In genomic region chr6:4545727-4546126, GRCm38 (mm10) we compare ENCODE assay signal across 8 mouse cellular contexts. TPM values are rescaled to one million over a fixed set of nuclear protein-coding genes. Genes with fewer than 3 reads are reported as not detected.
DNase-seq lines count a peak whose midpoint lies in the region; ATAC-seq lines count a peak whose summit lies in the region.

No protein-coding gene starts in this region.

- peak; percentile 69 to 74 for DNase-seq in left cerebral cortex, adult 18-20 months (ENCODE audit: low spot score in 2 of 2)
- no peak for DNase-seq in left cerebral cortex, adult 11 months (ENCODE audit: low spot score)
- peak; percentile 58 for DNase-seq in MN1 (ENCODE audit: low spot score)
- DNase-seq in cerebellum, adult 18-20 months = peak; percentile 20 to 48
- DNase-seq in liver, embryonic 11.5 days (ENCODE audit: low spot score) = no peak
- peak; percentile 75 for DNase-seq in retina, postnatal 1 day

- WGBS in heart, embryonic 14.5 days = 15% methylated on average over 8 of the region's 8 CpGs
- 22% methylated on average over 8 of the region's 8 CpGs for WGBS in liver, embryonic 11.5 days

- ATAC-seq in heart, embryonic 14.5 days (ENCODE audit: insufficient number of reproducible peaks, insufficient read depth, low FRiP score, low read depth) = no peak
- ATAC-seq in liver, embryonic 11.5 days (replicated peaks; ENCODE audit: low FRiP score) = no peak
- no peak for ATAC-seq in erythroblast, adult 5-6 weeks (replicated peaks; ENCODE audit: low FRiP score, poor library complexity, severe bottlenecking)

- no peaks in the 10 kb centered on the region for H3K36me3 ChIP-seq in heart, embryonic 14.5 days (ENCODE audit: control insufficient read depth, insufficient read depth, low read length)
- H3K36me3 ChIP-seq in liver, embryonic 11.5 days (ENCODE audit: control insufficient read depth, insufficient read depth, low read length) = no peaks in the 10 kb centered on the region

- H3K4me3 ChIP-seq in heart, embryonic 14.5 days (ENCODE audit: control insufficient read depth in 1 of 2, insufficient read depth in 1 of 2, low read depth in 1 of 2, low read length in 2 of 2) = peak overlapping the region; percentile 25 to 32; a peak in 3 of 4 replicates
- H3K4me3 ChIP-seq in liver, embryonic 11.5 days (ENCODE audit: low read depth, low read length) = no peak overlapping the region

- peak overlapping the region; percentile 58 for H3K4me2 ChIP-seq in heart, embryonic 14.5 days (ENCODE audit: low read length)
- H3K4me2 ChIP-seq in liver, embryonic 11.5 days = peak overlapping the region; percentile 24; the same call in 1 of the 2 replicates

- no peaks in the 10 kb centered on the region for H3K27me3 ChIP-seq in heart, embryonic 14.5 days (ENCODE audit: control insufficient read depth, insufficient read depth, low read length)
- H3K27me3 ChIP-seq in liver, embryonic 11.5 days (replicated peaks; ENCODE audit: control insufficient read depth, insufficient read depth, low read length) = no peaks in the 10 kb centered on the region

- H3K27ac ChIP-seq in heart, embryonic 14.5 days (replicated peaks in 1 of 2; ENCODE audit: control insufficient read depth in 1 of 2, insufficient read depth in 1 of 2, low read depth in 2 of 2, low read length in 2 of 2) = no peak overlapping the region
- H3K27ac ChIP-seq in liver, embryonic 11.5 days (ENCODE audit: low read depth, low read length) = no peak overlapping the region

- H3K9me3 ChIP-seq in heart, embryonic 14.5 days (ENCODE audit: control insufficient read depth, low read length) = no peaks in the 10 kb centered on the region
- H3K9me3 ChIP-seq in liver, embryonic 11.5 days (ENCODE audit: control insufficient read depth, low read length) = no peaks in the 10 kb centered on the region

- peak overlapping the region; percentile 43; the same call in 1 of the 2 replicates for H3K9ac ChIP-seq in heart, embryonic 14.5 days (ENCODE audit: low read length)
- H3K9ac ChIP-seq in liver, embryonic 11.5 days (ENCODE audit: low read depth, low read length) = no peak overlapping the region

- peaks cover 0 to 2% of the 10 kb centered on the region in 2 experiments; a peak in 1 of 4 replicates for H3K4me1 ChIP-seq in heart, embryonic 14.5 days (ENCODE audit: control insufficient read depth in 2 of 2, insufficient read depth in 2 of 2, low read length in 2 of 2)
- no peaks in the 10 kb centered on the region for H3K4me1 ChIP-seq in liver, embryonic 11.5 days (replicated peaks; ENCODE audit: control insufficient read depth, insufficient read depth, low read length)

RNA-seq across cellular contexts. Expression of gene Col1a2, which starts 41.1 kb away (rescaled TPM):
- total RNA-seq in left cerebral cortex, adult 18-20 months (2021) = 10 to 100 TPM; 14.0 to 14.2 TPM
- polyA plus RNA-seq in heart, embryonic 14.5 days (2014; fragmentation: Nextera tagmentation; extraction: Ambion mirVana) = 302 and 373 TPM in 2 replicates
- 144 and 156 TPM in 2 replicates for polyA plus RNA-seq in liver, embryonic 11.5 days (2014; fragmentation: Nextera tagmentation; extraction: Ambion mirVana)
- total RNA-seq in erythroblast, adult 5-6 weeks (2015; ENCODE audit: low replicate concordance) = 0.19 and 0.84 TPM in 2 replicates
- total RNA-seq in erythroblast, adult 5-6 weeks (2017; ENCODE audit: low replicate concordance) = 0.51 and 0.70 TPM in 2 replicates

RNA-seq across cellular contexts. Expression of gene Casd1, which starts 54.9 kb away (rescaled TPM):
- 10 to 100 TPM; 48.2 to 49.9 TPM for total RNA-seq in left cerebral cortex, adult 18-20 months (2021)
- 37.6 and 40.3 TPM in 2 replicates for polyA plus RNA-seq in heart, embryonic 14.5 days (2014; fragmentation: Nextera tagmentation; extraction: Ambion mirVana)
- polyA plus RNA-seq in liver, embryonic 11.5 days (2014; fragmentation: Nextera tagmentation; extraction: Ambion mirVana) = 29.4 and 29.8 TPM in 2 replicates
- total RNA-seq in erythroblast, adult 5-6 weeks (2015; ENCODE audit: low replicate concordance) = 5.2 and 6.7 TPM in 2 replicates
- 10.0 and 17.4 TPM in 2 replicates for total RNA-seq in erythroblast, adult 5-6 weeks (2017; ENCODE audit: low replicate concordance)

Comparison
In these comparisons a context has a peak if more than half of its experiments do, and no peak if none do; other contexts are left out.
1. DNase-seq: peak in left cerebral cortex, adult 18-20 months (2 of 2), MN1 (single experiment), cerebellum, adult 18-20 months (2 of 2) and retina, postnatal 1 day (single experiment); none in left cerebral cortex, adult 11 months (single experiment) and liver, embryonic 11.5 days (single experiment).
2. RNA of gene Col1a2, which starts 41.1 kb away (total RNA-seq): 14.0 to 14.2 TPM in left cerebral cortex, adult 18-20 months; 0.19 to 0.84 TPM in erythroblast, adult 5-6 weeks; every median in the first group is over 4 times any median in the second.